Mouse (Mus musculus) limb, embryonic 10.5 days (tissue): ENCODE data around the gene Cckar. TPM values are rescaled to one million over a fixed set of nuclear protein-coding genes. Genes with fewer than 3 reads are reported as not detected.

Experiments
- DNase-seq: peaks from one replicate; pipeline ENCODE4 v3.0.0-alpha.2; 2017; ENCODE audit warnings: low spot score
- H3K27ac ChIP-seq: fragments of 300-500 bp; sonication (generic); 2 replicates; pipeline ENCODE4 v1.5.1; 2016; ENCODE audit warnings: mild to moderate bottlenecking
- H3K27me3 ChIP-seq: fragments of 300-500 bp; sonication (generic); 2 replicates; pipeline ENCODE4 v1.6.1; 2016; ENCODE audit warnings: low read depth, mild to moderate bottlenecking; ENCODE audit not compliant: poor library complexity, severe bottlenecking
- H3K36me3 ChIP-seq: fragments of 300-500 bp; sonication (generic); 2 replicates; pipeline ENCODE4 v1.6.1; 2016; ENCODE audit warnings: mild to moderate bottlenecking, moderate library complexity
- H3K4me1 ChIP-seq: fragments of 300-500 bp; sonication (generic); 2 replicates; pipeline ENCODE4 v1.6.1; 2016
- H3K4me3 ChIP-seq: fragments of 300-500 bp; sonication (generic); 2 replicates; pipeline ENCODE4 v1.5.1; 2016; ENCODE audit warnings: mild to moderate bottlenecking, moderate library complexity
- H3K9me3 ChIP-seq: fragments of 300-500 bp; sonication (generic); replicated peaks from 2 replicates; pipeline ENCODE4 v1.6.1; 2016; ENCODE audit warnings: mild to moderate bottlenecking
- WGBS: fragments of 180-500 bp; shearing (Covaris S2); methylation state at CpG from one replicate; pipeline ENCODE4 v1.1.7; 2016; 5-methylcytosine and 5-hydroxymethylcytosine counted together
- polyA plus RNA-seq: library from polyadenylated mRNA; unstranded; fragments of >200 nt; fragmentation: Nextera tagmentation; extraction: Ambion mirVana; gene quantifications from 2 replicates; pipeline ENCODE4 v1.2.1, GENCODE M21; 2016

The Cckar gene
- polyA plus RNA-seq = 0.06 TPM in 1 of 2 replicates, not detected in the other

GRCm38 (mm10) chr5:53707235-53708177, at the start of gene Cckar:
TSS of gene Cckar (minus strand) at chr5:53707705.
- Histone ChIP-seq H3K9me3 (no peaks in the 10 kb centered on the region), H3K27ac (no peak within 1 kb of the TSS), H3K4me3 (no peak within 1 kb of the TSS), H3K4me1 (peaks cover 11% of the 10 kb centered on the region), H3K36me3 (no peaks in the 10 kb centered on the region), H3K27me3 (no peaks in the 10 kb centered on the region)
- DNase-seq = no peak
- whole genome bisulfite sequencing = 57% methylated on average over 11 of the region's 11 CpGs

- H3K4me3 ChIP-seq = no peak overlapping the region
- no peaks in the 10 kb centered on the region for H3K27me3 ChIP-seq
- no peaks in the 10 kb centered on the region for H3K36me3 ChIP-seq
- no peak for DNase-seq
- no peak overlapping the region for H3K27ac ChIP-seq
- WGBS = 99% methylated on average over 2 of the region's 2 CpGs
- H3K9me3 ChIP-seq = no peaks in the 10 kb centered on the region
- H3K4me1 ChIP-seq = no peaks in the 10 kb centered on the region
These were observed 36.6 kb upstream of the Cckar start for GRCm38 (mm10) chr5:53744061-53744460.

DNA sequence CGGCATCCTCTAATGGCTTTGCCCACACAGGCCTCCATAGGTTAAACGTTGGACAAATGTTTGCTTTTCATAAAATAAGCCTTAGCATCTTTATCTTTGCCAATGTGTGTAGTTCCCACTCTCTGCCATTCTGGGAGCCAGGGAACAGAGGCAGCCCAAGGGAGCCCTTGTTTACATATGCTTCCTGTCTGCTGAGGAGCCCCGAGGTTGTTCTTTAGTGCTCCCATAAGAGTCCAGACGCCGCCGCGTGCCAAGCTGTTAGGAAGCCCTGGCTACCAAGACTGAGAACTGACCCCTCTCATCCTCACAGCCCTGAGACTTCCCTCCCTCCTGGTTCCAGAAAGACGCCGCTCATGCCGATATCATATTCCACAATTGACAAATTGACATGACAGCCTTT, 25.4 kb upstream of the Cckar start:
- H3K4me1 ChIP-seq = no peaks in the 10 kb centered on the region
- 78% methylated on average over 10 of the region's 10 CpGs for WGBS
- DNase-seq = no peak

DNA sequence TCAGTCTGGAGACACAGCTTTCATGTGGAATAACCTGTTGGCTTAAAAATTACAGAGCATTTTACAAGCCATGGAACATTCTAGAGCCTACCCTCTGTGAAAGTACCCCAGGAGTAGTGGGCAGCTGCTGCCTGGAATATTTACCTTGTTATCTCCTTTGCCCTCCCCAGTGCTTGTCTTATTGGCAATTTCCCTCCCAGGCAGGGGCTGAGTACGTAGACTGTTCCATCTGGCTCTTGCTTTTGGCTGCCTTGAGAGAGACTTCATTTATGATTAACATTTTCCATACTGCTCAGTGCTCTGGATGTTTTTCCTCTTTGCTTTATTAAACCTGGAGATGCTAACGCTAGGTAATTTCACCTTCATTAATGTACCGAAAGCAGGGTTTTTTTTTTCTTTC, 20.1 kb upstream of the Cckar start:
- 87% methylated on average over 3 of the region's 3 CpGs for WGBS

More for the DNA sequence above, 25.4 kb upstream of the Cckar start:
- H3K27ac ChIP-seq = no peak overlapping the region
- H3K9me3 ChIP-seq = no peaks in the 10 kb centered on the region
- no peaks in the 10 kb centered on the region for H3K27me3 ChIP-seq
- no peaks in the 10 kb centered on the region for H3K36me3 ChIP-seq
- H3K4me3 ChIP-seq = no peak overlapping the region

GRCm38 (mm10) chr5:53726011-53726410, 18.5 kb upstream of the Cckar start:
- WGBS = 84% methylated on average over 5 of the region's 5 CpGs
- H3K4me1 ChIP-seq = no peaks in the 10 kb centered on the region
- H3K27me3 ChIP-seq = no peaks in the 10 kb centered on the region
- no peak for DNase-seq
- H3K27ac ChIP-seq = no peak overlapping the region
- no peaks in the 10 kb centered on the region for H3K36me3 ChIP-seq
- no peak overlapping the region for H3K4me3 ChIP-seq
- H3K9me3 ChIP-seq = no peaks in the 10 kb centered on the region

More for the DNA sequence above, 20.1 kb upstream of the Cckar start:
- DNase-seq = no peak
- no peak overlapping the region for H3K27ac ChIP-seq
- no peaks in the 10 kb centered on the region for H3K36me3 ChIP-seq
- H3K4me1 ChIP-seq = no peaks in the 10 kb centered on the region
- H3K9me3 ChIP-seq = no peaks in the 10 kb centered on the region
- no peaks in the 10 kb centered on the region for H3K27me3 ChIP-seq
- H3K4me3 ChIP-seq = no peak overlapping the region

DNA sequence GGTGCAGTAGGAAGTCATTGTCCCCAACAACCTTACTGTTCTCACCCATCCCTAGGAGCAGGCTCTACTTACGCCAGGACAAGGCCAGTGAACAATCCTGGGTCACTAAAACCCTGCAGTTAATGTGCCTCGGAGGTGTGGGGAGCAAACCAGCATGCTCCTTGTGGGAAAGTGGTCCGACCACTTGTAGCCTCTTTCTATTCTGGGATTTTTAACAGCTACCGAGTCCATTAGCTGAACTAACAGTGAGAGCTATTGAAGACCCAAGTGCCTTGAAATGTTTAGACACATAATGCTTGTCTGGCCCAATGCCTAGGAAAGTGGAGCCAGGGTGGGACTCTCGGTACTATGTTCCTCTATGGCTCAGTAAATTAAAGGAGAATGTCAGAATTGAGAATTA, 9.0 kb upstream of the Cckar start:
- H3K27ac ChIP-seq = no peak overlapping the region
- DNase-seq = no peak
- no peaks in the 10 kb centered on the region for H3K9me3 ChIP-seq
- 82% methylated on average over 5 of the region's 5 CpGs for WGBS
- no peak overlapping the region for H3K4me3 ChIP-seq
- H3K4me1 ChIP-seq = no peaks in the 10 kb centered on the region
- H3K36me3 ChIP-seq = no peaks in the 10 kb centered on the region
- H3K27me3 ChIP-seq = no peaks in the 10 kb centered on the region

DNA sequence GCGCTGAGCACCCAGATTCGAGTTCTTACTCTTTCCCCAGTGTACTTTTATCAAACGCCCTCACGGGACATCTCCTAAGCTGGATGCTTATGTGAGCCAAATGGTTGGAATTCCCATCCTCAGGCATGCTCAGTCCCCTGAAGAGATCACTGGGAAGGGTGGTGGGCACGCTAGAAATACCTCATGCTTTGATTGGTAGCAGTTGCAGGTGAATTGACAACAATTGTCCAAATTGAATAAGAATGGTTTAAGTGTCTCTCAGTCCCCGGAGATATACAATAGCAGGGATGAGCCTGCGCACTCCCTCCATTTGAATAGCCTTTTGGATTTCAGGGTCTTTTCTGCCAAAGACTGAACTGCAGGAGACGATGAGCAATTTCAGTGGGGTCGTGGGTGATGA, 3.8 kb upstream of the Cckar start:
- WGBS = 76% methylated on average over 9 of the region's 9 CpGs

DNA sequence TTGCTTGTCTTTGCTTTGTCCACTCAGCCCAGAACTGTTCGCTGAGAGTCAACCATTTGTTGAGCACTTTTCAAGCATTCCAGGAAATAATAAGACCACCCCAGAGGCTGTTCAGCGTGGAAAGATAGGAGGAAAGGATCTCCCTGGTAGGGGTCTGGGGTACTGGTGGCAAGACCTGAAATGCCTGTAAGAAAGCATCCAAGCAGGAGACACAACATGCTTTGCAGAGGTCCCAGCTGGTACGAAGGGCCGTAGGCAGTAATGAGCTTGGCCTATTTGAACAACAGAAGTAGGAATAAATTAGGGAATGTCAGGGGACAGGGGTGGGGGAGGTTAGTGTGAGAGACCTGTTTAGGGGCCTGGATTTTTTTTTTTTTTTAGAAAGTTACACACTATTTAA, 686 bp upstream of the Cckar start:
- 68% methylated on average over 4 of the region's 4 CpGs for WGBS
- H3K4me3 ChIP-seq = no peak overlapping the region
- H3K27ac ChIP-seq = no peak overlapping the region
- no peaks in the 10 kb centered on the region for H3K36me3 ChIP-seq
- H3K4me1 ChIP-seq = peaks cover 11% of the 10 kb centered on the region
- no peaks in the 10 kb centered on the region for H3K9me3 ChIP-seq
- DNase-seq = no peak
- no peaks in the 10 kb centered on the region for H3K27me3 ChIP-seq

More for the DNA sequence above, 3.8 kb upstream of the Cckar start:
- Histone ChIP-seq H3K9me3 (no peaks in the 10 kb centered on the region), H3K36me3 (no peaks in the 10 kb centered on the region), H3K27ac (no peak overlapping the region), H3K4me1 (peaks cover 11% of the 10 kb centered on the region), H3K27me3 (no peaks in the 10 kb centered on the region), H3K4me3 (no peak overlapping the region)
- no peak for DNase-seq

DNA sequence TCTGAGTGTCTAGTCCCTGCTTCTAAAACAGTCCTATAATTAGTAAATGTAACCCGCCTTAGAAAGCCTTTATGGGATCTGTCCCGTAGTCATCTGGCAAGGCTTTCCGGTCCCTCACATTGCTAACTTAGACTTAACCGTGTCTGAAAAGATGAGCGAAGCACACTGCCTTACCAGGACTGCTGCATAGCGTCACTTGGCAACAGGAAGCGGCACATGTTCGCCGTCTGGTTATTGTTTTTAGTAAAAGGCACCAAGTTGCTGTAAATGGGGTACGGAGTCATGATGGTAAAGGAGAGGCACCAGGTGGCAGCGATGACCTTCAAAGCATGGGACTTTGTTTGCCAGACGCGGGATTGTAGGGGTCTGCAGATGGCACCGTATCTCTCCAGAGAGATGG, 4.8 kb downstream of the Cckar start:
- H3K9me3 ChIP-seq = no peaks in the 10 kb centered on the region
- no peak overlapping the region for H3K27ac ChIP-seq
- H3K4me1 ChIP-seq = peaks cover 7% of the 10 kb centered on the region
- H3K27me3 ChIP-seq = no peaks in the 10 kb centered on the region
- H3K4me3 ChIP-seq = no peak overlapping the region
- WGBS = 92% methylated on average over 14 of the region's 14 CpGs
- no peak for DNase-seq
- H3K36me3 ChIP-seq = no peaks in the 10 kb centered on the region

- Histone ChIP-seq H3K4me3 (no peak overlapping the region), H3K4me1 (no peaks in the 10 kb centered on the region), H3K36me3 (no peaks in the 10 kb centered on the region), H3K27me3 (no peaks in the 10 kb centered on the region), H3K27ac (no peak overlapping the region), H3K9me3 (no peaks in the 10 kb centered on the region)
- no peak for DNase-seq
- 80% methylated on average over 9 of the region's 9 CpGs for WGBS
These were observed 9.7 kb downstream of the Cckar start for GRCm38 (mm10) chr5:53697794-53698193.

DNA sequence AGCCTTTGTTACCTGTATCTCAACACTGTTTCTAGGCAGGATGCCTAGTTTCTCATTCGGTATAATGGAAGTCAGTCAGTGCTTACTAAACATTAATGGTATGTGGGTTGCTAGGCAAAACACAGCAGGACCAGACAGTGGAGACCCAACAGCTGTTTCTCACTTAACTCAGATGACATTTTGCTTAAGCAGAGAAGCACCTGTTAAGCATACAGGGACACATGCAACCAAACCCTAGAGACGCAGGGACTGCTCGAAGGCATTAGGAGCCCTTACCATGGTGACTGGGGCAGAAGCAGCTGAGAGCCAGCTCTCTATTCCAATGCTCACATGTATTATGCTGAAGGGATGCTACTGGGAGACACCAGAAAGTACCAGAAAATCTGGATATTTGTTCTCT, 10.8 kb downstream of the Cckar start:
- DNase-seq = no peak
- Histone ChIP-seq H3K27me3 (no peaks in the 10 kb centered on the region), H3K27ac (no peak overlapping the region), H3K9me3 (no peaks in the 10 kb centered on the region), H3K4me3 (no peak overlapping the region), H3K36me3 (no peaks in the 10 kb centered on the region), H3K4me1 (no peaks in the 10 kb centered on the region)
- 79% methylated on average over 3 of the region's 3 CpGs for WGBS

GRCm38 (mm10) chr5:53692662-53693061, 14.8 kb downstream of the Cckar start:
- Histone ChIP-seq H3K27ac (no peak overlapping the region), H3K36me3 (no peaks in the 10 kb centered on the region), H3K9me3 (no peaks in the 10 kb centered on the region), H3K4me1 (no peaks in the 10 kb centered on the region), H3K27me3 (no peaks in the 10 kb centered on the region), H3K4me3 (no peak overlapping the region)
- WGBS = 94% methylated on average over 1 of the region's 1 CpGs
- no peak for DNase-seq

DNA sequence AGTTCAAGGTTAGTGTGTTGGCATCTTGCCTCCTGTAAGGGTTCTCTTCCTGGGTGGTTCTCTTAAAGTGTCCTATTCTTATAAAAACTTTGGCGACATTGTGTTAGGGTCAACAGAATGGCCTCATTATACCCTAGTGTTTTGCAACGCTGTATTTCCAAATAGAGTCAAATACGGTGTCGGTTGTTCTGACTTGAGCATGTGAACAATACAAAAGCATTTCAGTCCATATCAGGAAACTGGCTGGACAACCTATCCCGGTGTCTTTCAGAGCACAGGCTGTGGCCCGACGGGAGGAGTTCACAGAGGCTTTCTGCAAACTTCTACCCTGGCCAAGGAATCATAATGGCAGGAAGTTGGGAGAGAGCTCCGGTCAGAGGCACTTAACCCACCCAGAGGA, 15.4 kb downstream of the Cckar start:
- no peaks in the 10 kb centered on the region for H3K27me3 ChIP-seq
- no peaks in the 10 kb centered on the region for H3K36me3 ChIP-seq
- no peak overlapping the region for H3K4me3 ChIP-seq
- no peak for DNase-seq
- H3K9me3 ChIP-seq = no peaks in the 10 kb centered on the region
- H3K4me1 ChIP-seq = no peaks in the 10 kb centered on the region
- no peak overlapping the region for H3K27ac ChIP-seq
- 82% methylated on average over 8 of the region's 8 CpGs for WGBS
